Mouse (Mus musculus): ENCODE results near the gene Srrm2. TPM values are rescaled to one million over a fixed set of nuclear protein-coding genes. Genes with fewer than 3 reads are reported as not detected.
A peak's percentile ranks its signal among the peaks of the same experiment; 100 is the strongest.

Gene Srrm2
- polyA plus RNA-seq, 1 experiment: 640 TPM

- no peak overlapping the region for H3K27ac ChIP-seq (ENCODE audit: insufficient read depth, low read length)
- no peak overlapping the region for H3K4me3 ChIP-seq (ENCODE audit: insufficient read depth, low read length)
- TF ChIP-seq CTCF (IDR thresholded peaks at IDR 0.05; ENCODE audit: extremely low read depth, insufficient read depth, low read length) (peak; percentile 42), POLR2A (IDR thresholded peaks at IDR 0.05; ENCODE audit: extremely low read depth, insufficient read depth, low read length) (no peak)
- no peaks in the 10 kb centered on the region for H3K4me1 ChIP-seq (ENCODE audit: control insufficient read depth, insufficient read depth, low read length)
Observed at GRCm38 (mm10) chr17:23841145-23841544, 50.8 kb downstream of the Srrm2 start.

GRCm38 (mm10) chr17:23843141-23843811 lies 52.9 kb downstream of the Srrm2 start:
- no peak overlapping the region for H3K4me3 ChIP-seq (ENCODE audit: insufficient read depth, low read length)
- no peak overlapping the region for H3K27ac ChIP-seq (ENCODE audit: insufficient read depth, low read length)
- no peaks in the 10 kb centered on the region for H3K4me1 ChIP-seq (ENCODE audit: control insufficient read depth, insufficient read depth, low read length)
- no peak for TF ChIP-seq CTCF (IDR thresholded peaks at IDR 0.05; ENCODE audit: extremely low read depth, insufficient read depth, low read length)
- no peak for TF ChIP-seq POLR2A (IDR thresholded peaks at IDR 0.05; ENCODE audit: extremely low read depth, insufficient read depth, low read length)

DNA sequence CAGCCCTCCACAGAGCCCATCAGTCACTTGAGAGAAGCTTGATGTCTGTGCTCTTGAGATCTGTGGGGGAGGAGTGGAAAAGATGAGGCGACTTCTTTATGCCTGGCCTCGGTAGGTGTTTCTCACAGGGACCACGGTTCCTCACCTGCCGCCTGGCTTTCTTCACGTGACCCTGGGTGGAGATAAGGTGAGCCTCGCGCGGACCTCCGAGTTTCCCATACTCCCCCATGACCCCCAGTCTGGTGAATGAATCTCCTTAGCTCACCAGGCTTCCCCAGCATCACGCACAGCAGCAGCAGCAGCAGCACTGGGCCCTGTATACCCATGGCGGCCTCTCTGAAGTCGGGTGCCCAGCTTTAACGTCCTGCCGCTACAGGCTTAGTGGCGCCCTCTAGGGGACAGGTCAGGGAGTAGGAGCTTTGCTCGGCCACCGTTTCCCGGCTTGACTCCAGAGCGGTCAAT lies 53.5 kb downstream of the Srrm2 start, which contains the start of the genes Prss32 and Prss41:
Gene Prss32, plus strand, starts transcription at position 44 of the 462 bp plus-strand sequence.
Gene Prss41, minus strand, starts transcription at position 361 of the 462 bp plus-strand sequence.
- TF ChIP-seq POLR2A (IDR thresholded peaks at IDR 0.05; ENCODE audit: extremely low read depth, insufficient read depth, low read length): no peak
- peak; percentile 34; the same call in 1 of the 2 replicates for TF ChIP-seq CTCF (IDR thresholded peaks at IDR 0.05; ENCODE audit: extremely low read depth, insufficient read depth, low read length)
- Histone ChIP-seq H3K4me3 (ENCODE audit: insufficient read depth, low read length) (no peak within 1 kb of the TSS), H3K27ac (ENCODE audit: insufficient read depth, low read length) (no peak within 1 kb of the TSS), H3K4me1 (ENCODE audit: control insufficient read depth, insufficient read depth, low read length) (no peaks in the 10 kb centered on the region)

DNA sequence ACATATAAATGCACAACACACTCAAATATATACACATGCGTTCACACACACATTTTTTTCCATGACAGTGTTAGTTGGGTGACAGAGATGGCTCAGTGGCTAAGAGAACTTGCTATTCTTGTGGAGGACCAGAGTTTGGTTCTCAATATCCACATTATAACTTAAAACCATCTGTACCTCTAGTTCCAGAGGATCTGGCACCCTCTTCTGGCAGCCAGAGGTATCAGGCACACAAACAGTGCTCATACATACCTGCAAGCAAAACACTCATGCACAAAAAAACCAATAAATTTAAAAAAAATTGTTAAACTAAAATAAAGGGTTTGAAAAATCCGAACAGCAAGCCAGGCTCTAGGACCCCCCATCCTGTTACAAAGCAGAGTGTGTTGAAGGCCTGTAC lies 59.7 kb downstream of the Srrm2 start:
- Histone ChIP-seq H3K4me1 (ENCODE audit: control insufficient read depth, insufficient read depth, low read length) (no peaks in the 10 kb centered on the region), H3K4me3 (ENCODE audit: insufficient read depth, low read length) (no peak overlapping the region), H3K27ac (ENCODE audit: insufficient read depth, low read length) (no peak overlapping the region)
- 0 out of 2 replicates have a peak, but pooled peaks have one; percentile 5 for TF ChIP-seq CTCF (IDR thresholded peaks at IDR 0.05; ENCODE audit: extremely low read depth, insufficient read depth, low read length)
- no peak for TF ChIP-seq POLR2A (IDR thresholded peaks at IDR 0.05; ENCODE audit: extremely low read depth, insufficient read depth, low read length)

DNA sequence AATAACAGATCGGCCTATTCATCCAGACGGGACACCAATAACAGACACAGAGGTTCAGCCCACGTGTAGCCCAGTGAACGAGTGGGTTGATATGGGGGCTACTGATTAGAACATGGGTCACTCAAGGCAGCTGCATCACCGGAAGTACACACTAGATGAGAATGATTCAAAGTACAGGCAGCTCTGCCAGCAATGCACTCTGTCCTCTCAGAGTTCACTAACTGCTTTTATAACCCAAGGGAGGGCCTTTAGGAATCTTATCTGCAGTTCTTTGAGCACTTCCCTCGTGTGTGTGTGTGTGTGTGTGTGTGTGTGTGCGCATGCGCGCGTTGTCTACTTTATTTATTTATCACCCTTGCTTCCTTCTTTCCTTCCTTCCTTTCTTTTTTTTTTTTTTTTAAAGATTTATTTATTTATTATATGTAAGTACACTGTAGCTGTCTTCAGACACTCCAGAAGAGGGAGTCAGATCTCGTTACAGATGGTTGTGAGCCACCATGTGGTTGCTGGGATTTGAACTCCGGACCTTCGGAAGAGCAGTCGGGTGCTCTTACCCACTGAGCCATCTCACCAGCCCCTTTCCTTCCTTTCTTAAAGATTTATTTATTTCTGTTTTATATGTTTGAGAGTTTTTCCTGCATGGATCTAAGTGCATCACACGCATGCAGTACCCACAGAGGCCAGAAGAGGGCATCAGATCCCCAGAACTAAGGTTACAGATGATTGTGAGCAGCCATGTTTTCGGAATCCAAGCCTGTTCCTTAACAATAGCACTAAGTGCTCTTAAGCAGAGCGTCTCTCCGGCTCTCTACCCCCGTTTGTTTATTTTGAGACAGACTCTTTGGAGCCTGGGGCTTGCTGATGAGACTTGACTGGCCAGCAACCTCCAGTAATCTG lies 60.8 kb downstream of the Srrm2 start:
- no peak overlapping the region for H3K27ac ChIP-seq (ENCODE audit: insufficient read depth, low read length)
- TF ChIP-seq CTCF (IDR thresholded peaks at IDR 0.05; ENCODE audit: extremely low read depth, insufficient read depth, low read length) (peak; percentile 75), POLR2A (IDR thresholded peaks at IDR 0.05; ENCODE audit: extremely low read depth, insufficient read depth, low read length) (no peak)
- H3K4me3 ChIP-seq (ENCODE audit: insufficient read depth, low read length): no peak overlapping the region
- H3K4me1 ChIP-seq (ENCODE audit: control insufficient read depth, insufficient read depth, low read length): no peaks in the 10 kb centered on the region

GRCm38 (mm10) chr17:23853292-23853691 lies 63.0 kb downstream of the Srrm2 start:
- Histone ChIP-seq H3K4me3 (ENCODE audit: insufficient read depth, low read length) (no peak overlapping the region), H3K4me1 (ENCODE audit: control insufficient read depth, insufficient read depth, low read length) (no peaks in the 10 kb centered on the region), H3K27ac (ENCODE audit: insufficient read depth, low read length) (no peak overlapping the region)
- TF ChIP-seq CTCF (IDR thresholded peaks at IDR 0.05; ENCODE audit: extremely low read depth, insufficient read depth, low read length) (peak; percentile 28; the same call in 1 of the 2 replicates), POLR2A (IDR thresholded peaks at IDR 0.05; ENCODE audit: extremely low read depth, insufficient read depth, low read length) (no peak)

DNA sequence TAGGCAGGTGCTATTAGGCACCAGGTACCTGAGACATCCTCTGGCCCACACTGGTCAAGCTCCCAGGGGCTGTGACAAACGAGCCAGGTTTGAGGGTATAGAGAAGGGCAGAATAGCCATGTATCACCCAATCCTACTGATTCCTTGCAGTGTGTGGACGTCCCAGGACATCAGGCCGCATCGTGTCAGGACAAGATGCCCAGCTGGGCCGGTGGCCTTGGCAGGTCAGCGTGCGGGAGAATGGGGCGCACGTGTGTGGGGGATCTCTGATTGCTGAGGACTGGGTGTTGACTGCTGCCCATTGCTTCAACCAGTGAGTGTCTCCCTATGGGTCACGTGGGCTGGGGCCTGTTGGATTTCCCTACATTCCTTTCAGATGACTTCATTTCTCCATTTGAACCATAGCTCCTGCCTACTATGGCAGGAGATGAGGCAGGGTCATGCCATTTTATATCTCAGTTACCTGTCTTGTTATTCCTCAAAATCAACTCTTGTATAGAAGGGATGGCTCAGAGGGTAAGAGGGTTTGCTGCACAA lies 64.0 kb downstream of the Srrm2 start:
- Histone ChIP-seq H3K27ac (ENCODE audit: insufficient read depth, low read length) (no peak overlapping the region), H3K4me1 (ENCODE audit: control insufficient read depth, insufficient read depth, low read length) (no peaks in the 10 kb centered on the region), H3K4me3 (ENCODE audit: insufficient read depth, low read length) (no peak overlapping the region)
- TF ChIP-seq CTCF (IDR thresholded peaks at IDR 0.05; ENCODE audit: extremely low read depth, insufficient read depth, low read length): no peak
- TF ChIP-seq POLR2A (IDR thresholded peaks at IDR 0.05; ENCODE audit: extremely low read depth, insufficient read depth, low read length): no peak

GRCm38 (mm10) chr17:23857193-23857592 lies 66.9 kb downstream of the Srrm2 start:
- Histone ChIP-seq H3K4me1 (ENCODE audit: control insufficient read depth, insufficient read depth, low read length) (no peaks in the 10 kb centered on the region), H3K27ac (ENCODE audit: insufficient read depth, low read length) (no peak overlapping the region), H3K4me3 (ENCODE audit: insufficient read depth, low read length) (no peak overlapping the region)
- TF ChIP-seq CTCF (IDR thresholded peaks at IDR 0.05; ENCODE audit: extremely low read depth, insufficient read depth, low read length): no peak

DNA sequence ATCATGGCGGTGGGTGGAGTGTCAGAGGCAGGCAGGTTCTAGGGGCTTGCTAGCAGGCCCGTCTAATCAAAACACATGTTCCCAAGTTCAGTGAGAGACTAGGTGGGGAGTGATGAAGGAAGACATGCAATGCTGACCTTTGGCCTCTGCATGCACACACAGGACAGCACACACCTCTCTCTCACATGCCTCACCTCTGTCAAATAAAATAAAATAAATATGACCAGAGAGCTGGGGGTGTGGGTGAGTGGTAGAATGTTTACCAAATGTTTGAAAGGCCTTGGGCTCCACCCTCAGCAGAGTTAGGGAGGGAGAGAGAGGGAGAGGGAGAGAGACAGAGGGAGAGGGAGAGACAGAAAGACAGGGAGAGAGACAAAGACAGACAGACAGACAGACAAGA lies 67.6 kb downstream of the Srrm2 start:
- TF ChIP-seq CTCF (IDR thresholded peaks at IDR 0.05; ENCODE audit: extremely low read depth, insufficient read depth, low read length): no peak
- no peak for TF ChIP-seq POLR2A (IDR thresholded peaks at IDR 0.05; ENCODE audit: extremely low read depth, insufficient read depth, low read length)
- no peak overlapping the region for H3K27ac ChIP-seq (ENCODE audit: insufficient read depth, low read length)
- no peaks in the 10 kb centered on the region for H3K4me1 ChIP-seq (ENCODE audit: control insufficient read depth, insufficient read depth, low read length)
- H3K4me3 ChIP-seq (ENCODE audit: insufficient read depth, low read length): no peak overlapping the region
